Mouse (Mus musculus) hindbrain, embryonic 10.5 days (tissue): ENCODE data around the gene Klhl11. TPM values are rescaled to one million over a fixed set of nuclear protein-coding genes. Genes with fewer than 3 reads are reported as not detected.

Source experiments
- DNase-seq: peaks from one replicate; pipeline ENCODE4 v3.0.0-alpha.2; 2017; ENCODE audit warnings: low spot score
- H3K27ac ChIP-seq: fragments of 300-500 bp; sonication (generic); 2 replicates; pipeline ENCODE4 v1.5.1; 2016; ENCODE audit warnings: mild to moderate bottlenecking, moderate library complexity
- H3K27me3 ChIP-seq: fragments of 300-500 bp; sonication (generic); 2 replicates; pipeline ENCODE4 v1.6.1; 2016; ENCODE audit warnings: mild to moderate bottlenecking; ENCODE audit not compliant: poor library complexity, insufficient read depth, severe bottlenecking
- H3K36me3 ChIP-seq: fragments of 300-500 bp; sonication (generic); 2 replicates; pipeline ENCODE4 v1.6.1; 2016; ENCODE audit warnings: mild to moderate bottlenecking, moderate library complexity
- H3K4me1 ChIP-seq: fragments of 300-500 bp; sonication (generic); replicated peaks from 2 replicates; pipeline ENCODE4 v1.6.1; 2016; ENCODE audit warnings: mild to moderate bottlenecking
- H3K4me3 ChIP-seq: fragments of 300-500 bp; sonication (generic); 2 replicates; pipeline ENCODE4 v1.5.1; 2016; ENCODE audit warnings: mild to moderate bottlenecking, moderate library complexity
- H3K9me3 ChIP-seq: fragments of 300-500 bp; sonication (generic); 2 replicates; pipeline ENCODE4 v1.6.1; 2016; ENCODE audit warnings: mild to moderate bottlenecking, moderate library complexity
- WGBS: fragments of 180-500 bp; shearing (Covaris S2); methylation state at CpG from one replicate; pipeline ENCODE4 v1.1.7; 2016; 5-methylcytosine and 5-hydroxymethylcytosine counted together
- polyA plus RNA-seq: library from polyadenylated mRNA; unstranded; fragments of >200 nt; fragmentation: Nextera tagmentation; extraction: Ambion mirVana; gene quantifications from 2 replicates; pipeline ENCODE4 v1.2.1, GENCODE M21; 2016

Klhl11 gene
- polyA plus RNA-seq, 1 experiment from 2014 or later: 6.1 TPM

DNA sequence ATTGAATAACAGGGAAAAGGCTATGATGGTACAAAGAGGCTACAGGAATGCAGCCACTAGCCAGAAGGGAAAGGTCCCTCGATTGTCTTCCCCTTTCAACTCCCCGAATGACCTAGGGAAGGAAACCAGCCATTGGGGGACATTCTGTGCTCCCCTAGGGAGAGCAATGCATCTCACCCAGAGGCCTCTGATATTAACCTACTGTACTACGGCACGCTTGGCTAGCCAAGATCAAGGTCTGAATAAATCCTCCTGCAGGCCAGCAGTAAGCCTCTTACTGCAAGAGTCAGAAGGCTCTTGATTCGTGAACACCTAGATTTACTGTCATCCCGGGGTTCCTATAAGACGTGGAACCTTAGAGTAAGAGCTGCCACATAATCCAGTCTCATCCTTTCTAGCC lies 28.1 kb upstream of the Klhl11 start:
- Histone ChIP-seq H3K36me3 (peaks cover 100% of the 10 kb centered on the region), H3K4me3 (no peak overlapping the region), H3K9me3 (no peaks in the 10 kb centered on the region), H3K4me1 (0 out of 2 replicates have a peak, but pooled peaks cover 2% of the 10 kb centered on the region), H3K27ac (no peak overlapping the region), H3K27me3 (no peaks in the 10 kb centered on the region)
- no peak for DNase-seq
- WGBS: 90% methylated on average over 7 of the region's 7 CpGs

DNA sequence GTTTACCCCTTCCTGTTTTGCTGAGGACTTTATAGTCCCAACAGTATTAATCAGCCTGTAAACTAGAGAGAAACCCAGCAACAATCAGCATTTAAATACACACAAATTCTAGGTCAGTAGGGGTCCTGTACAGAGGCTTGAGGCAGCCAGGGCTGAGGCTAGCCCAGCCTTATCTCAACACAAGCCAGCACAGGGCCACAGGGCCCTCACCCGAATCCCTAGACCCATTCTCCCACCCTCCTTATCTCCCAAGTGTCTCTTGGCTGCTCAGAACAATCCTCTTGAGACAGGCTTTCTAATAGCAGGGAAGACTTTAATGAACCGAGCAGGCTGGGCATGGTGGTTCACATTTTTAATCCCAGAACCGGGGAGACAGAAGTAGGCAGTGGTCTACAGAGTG lies 27.7 kb upstream of the Klhl11 start:
- Histone ChIP-seq H3K4me3 (no peak overlapping the region), H3K4me1 (0 out of 2 replicates have a peak, but pooled peaks cover 2% of the 10 kb centered on the region), H3K9me3 (no peaks in the 10 kb centered on the region), H3K36me3 (peaks cover 100% of the 10 kb centered on the region), H3K27ac (no peak overlapping the region), H3K27me3 (no peaks in the 10 kb centered on the region)
- DNase-seq: no peak
- 90% methylated on average over 3 of the region's 3 CpGs for WGBS

DNA sequence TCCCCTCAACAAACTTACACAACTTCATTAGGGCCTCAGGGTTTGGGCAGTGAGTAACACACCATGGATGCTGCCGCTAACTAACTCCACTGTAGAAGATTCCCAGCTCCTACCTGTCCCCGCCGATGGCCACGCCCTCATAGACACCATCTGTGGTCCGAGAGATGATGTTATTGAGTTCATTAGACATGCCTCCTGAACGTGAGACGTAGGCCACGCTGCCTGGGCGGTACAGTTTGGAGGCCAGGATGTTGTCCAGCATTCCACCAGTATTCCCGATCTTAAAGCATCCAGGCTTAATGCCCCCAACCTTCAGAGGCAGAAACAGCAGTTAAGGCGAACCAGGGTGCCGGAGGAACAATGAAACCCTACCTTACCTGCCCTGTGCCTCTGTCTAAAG lies 21.2 kb upstream of the Klhl11 start:
- no peak for DNase-seq
- H3K27ac ChIP-seq: no peak overlapping the region
- H3K4me3 ChIP-seq: no peak overlapping the region
- no peaks in the 10 kb centered on the region for H3K27me3 ChIP-seq
- H3K9me3 ChIP-seq: no peaks in the 10 kb centered on the region
- no peaks in the 10 kb centered on the region for H3K4me1 ChIP-seq
- H3K36me3 ChIP-seq: peaks cover 100% of the 10 kb centered on the region
- 95% methylated on average over 12 of the region's 12 CpGs for WGBS

DNA sequence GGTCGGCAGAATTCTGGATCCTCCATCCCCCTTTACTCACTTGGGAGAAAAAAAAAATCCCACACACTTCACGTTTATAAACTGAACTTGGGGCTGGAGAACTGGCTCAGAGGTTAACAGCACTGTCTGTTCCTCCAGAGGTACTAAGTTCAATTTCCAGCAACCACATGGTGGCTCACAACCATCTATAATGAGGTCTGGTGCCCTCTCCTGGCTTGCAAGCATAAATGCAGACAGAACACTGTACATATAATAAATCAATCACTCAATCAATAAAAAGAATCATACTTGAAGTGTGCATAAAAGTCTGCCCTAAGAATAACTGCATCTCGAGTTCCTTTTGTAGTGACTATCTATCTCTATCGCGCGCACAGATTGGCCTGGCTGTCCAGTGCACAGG lies 18.4 kb upstream of the Klhl11 start:
- Histone ChIP-seq H3K27me3 (no peaks in the 10 kb centered on the region), H3K27ac (no peak overlapping the region), H3K36me3 (peaks cover 100% of the 10 kb centered on the region), H3K9me3 (no peaks in the 10 kb centered on the region), H3K4me1 (no peaks in the 10 kb centered on the region), H3K4me3 (no peak overlapping the region)
- no peak for DNase-seq
- 92% methylated on average over 6 of the region's 6 CpGs for WGBS

DNA sequence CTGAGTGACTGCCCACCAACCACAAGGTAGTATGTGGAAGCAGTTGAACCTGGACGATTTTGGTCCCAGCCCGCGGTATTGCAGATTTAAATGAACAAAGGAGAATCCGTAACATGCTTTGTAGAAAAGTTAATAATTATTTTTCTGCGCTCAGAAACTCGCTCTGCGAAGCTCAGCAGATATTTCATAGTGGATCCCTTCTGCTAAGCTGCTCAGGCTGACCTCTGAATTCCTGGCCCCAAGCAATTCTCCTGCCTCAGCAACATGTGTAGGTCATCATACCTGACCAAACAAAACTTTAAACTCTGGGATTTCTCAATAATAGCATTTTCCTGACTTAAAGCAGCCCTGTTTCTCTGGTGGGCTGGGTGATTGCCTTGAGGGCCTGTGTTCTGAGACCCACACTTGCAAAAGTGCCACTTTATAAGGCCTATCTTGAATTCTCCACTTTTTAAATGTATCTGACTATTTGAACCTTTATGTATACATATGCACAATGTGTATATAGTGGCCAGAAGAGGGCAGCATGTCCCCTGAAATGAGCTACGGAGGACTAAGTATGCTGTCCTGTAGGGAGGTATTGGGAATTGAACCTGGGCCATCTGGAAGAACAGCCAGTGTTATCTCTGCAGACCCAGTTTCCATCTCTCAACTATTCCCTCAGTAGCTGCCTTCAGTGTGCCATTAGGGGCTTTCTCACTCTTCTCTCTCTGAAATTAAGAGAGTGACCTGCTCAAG lies 13.4 kb upstream of the Klhl11 start:
- Histone ChIP-seq H3K27me3 (no peaks in the 10 kb centered on the region), H3K4me3 (no peak overlapping the region), H3K27ac (no peak overlapping the region), H3K9me3 (no peaks in the 10 kb centered on the region), H3K36me3 (peaks cover 100% of the 10 kb centered on the region), H3K4me1 (no peaks in the 10 kb centered on the region)
- DNase-seq: no peak
- WGBS: 91% methylated on average over 8 of the region's 8 CpGs

DNA sequence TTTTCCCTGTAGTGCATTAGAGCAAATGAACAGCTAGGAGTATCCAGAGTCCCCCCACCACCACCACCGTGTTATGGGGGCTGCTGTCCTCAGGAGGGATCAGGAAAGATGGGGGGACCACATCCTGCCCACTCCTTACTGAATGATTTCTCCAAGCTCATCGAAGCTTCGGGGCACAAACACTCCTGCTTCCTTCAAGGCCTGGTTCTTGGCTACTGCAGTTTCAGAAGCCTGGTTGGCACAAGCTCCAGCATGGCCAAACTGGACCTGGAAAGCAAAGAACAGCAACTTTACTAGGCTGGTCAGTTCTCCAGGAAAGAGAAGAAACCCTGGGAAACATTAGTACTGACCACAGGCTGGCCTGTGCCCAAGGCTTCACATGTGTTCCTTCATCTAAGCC lies 11.9 kb upstream of the Klhl11 start:
- WGBS: 94% methylated on average over 3 of the region's 3 CpGs
- Histone ChIP-seq H3K4me1 (no peaks in the 10 kb centered on the region), H3K27me3 (no peaks in the 10 kb centered on the region), H3K9me3 (no peaks in the 10 kb centered on the region), H3K27ac (no peak overlapping the region), H3K36me3 (peaks cover 100% of the 10 kb centered on the region), H3K4me3 (no peak overlapping the region)
- no peak for DNase-seq

DNA sequence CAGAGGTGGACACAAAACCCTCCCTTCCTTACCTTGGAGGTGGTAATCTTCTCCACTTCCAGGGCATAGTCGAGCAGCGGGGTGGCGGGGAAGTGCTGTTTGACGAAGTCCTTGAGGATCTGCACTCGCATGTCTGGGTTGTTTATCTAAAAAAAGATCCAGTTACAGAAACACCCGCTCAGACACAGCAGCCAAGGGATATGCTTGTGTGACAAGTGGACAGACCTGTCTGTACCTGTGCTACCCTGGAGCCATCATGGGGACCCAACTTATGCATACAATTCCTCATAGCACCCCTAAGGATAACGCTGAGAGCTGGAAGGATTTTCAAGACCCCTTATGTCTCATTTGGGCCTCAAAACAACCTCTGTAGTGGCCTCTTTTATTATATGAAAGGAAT lies 6.6 kb upstream of the Klhl11 start:
- peaks cover 85% of the 10 kb centered on the region for H3K36me3 ChIP-seq
- no peak overlapping the region for H3K4me3 ChIP-seq
- H3K4me1 ChIP-seq: no peaks in the 10 kb centered on the region
- 88% methylated on average over 7 of the region's 7 CpGs for WGBS
- no peak overlapping the region for H3K27ac ChIP-seq
- H3K27me3 ChIP-seq: no peaks in the 10 kb centered on the region
- H3K9me3 ChIP-seq: no peaks in the 10 kb centered on the region
- DNase-seq: no peak

DNA sequence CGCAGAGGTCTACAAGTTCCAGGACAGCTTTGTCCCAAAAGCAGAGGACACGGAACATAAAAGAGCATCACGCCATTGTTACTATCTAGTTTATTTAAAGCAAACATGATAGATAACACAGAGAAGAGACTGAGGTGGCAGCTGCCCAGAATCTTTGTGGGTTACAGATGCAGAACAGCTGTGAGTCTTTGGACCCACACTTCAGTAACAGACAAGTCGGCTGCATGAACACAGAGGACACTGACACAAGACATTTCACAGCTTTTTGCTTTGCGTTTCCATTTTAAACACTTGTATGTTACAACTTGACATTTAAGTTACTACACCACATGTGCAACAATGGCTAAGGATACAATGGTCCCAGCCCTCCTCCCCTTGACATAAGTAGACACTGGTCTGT lies 3.7 kb upstream of the Klhl11 start:
- Histone ChIP-seq H3K9me3 (no peaks in the 10 kb centered on the region), H3K27me3 (no peaks in the 10 kb centered on the region), H3K4me1 (peaks cover 7% of the 10 kb centered on the region), H3K36me3 (peaks cover 56% of the 10 kb centered on the region), H3K4me3 (no peak overlapping the region), H3K27ac (no peak overlapping the region)
- no peak for DNase-seq
- 98% methylated on average over 5 of the region's 5 CpGs for WGBS

DNA sequence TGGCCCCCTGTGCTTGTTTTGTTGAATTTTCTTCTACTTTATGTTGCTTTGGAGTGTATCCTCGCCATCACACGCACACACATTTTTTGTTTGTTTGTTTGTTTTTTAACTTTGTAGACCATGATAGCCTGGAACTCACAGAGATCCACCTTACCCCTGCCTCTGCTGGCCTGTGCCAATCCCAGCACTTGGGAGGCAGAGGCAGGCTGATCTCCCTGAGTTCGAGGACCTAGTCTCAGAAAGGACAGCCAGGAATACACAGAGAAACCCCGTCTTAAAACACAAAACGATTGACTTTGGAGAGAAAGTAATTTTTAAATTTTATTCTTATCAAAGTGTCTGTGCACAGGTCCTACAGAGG lies 374 bp upstream of the Klhl11 start:
- H3K27ac ChIP-seq: peak overlapping the region; percentile 96
- H3K27me3 ChIP-seq: no peaks in the 10 kb centered on the region
- H3K36me3 ChIP-seq: peaks cover 37% of the 10 kb centered on the region
- peaks cover 24% of the 10 kb centered on the region for H3K4me1 ChIP-seq
- peak overlapping the region; percentile 98 for H3K4me3 ChIP-seq
- DNase-seq: no peak
- no peaks in the 10 kb centered on the region for H3K9me3 ChIP-seq
- 30% methylated on average over 5 of the region's 5 CpGs for WGBS

DNA sequence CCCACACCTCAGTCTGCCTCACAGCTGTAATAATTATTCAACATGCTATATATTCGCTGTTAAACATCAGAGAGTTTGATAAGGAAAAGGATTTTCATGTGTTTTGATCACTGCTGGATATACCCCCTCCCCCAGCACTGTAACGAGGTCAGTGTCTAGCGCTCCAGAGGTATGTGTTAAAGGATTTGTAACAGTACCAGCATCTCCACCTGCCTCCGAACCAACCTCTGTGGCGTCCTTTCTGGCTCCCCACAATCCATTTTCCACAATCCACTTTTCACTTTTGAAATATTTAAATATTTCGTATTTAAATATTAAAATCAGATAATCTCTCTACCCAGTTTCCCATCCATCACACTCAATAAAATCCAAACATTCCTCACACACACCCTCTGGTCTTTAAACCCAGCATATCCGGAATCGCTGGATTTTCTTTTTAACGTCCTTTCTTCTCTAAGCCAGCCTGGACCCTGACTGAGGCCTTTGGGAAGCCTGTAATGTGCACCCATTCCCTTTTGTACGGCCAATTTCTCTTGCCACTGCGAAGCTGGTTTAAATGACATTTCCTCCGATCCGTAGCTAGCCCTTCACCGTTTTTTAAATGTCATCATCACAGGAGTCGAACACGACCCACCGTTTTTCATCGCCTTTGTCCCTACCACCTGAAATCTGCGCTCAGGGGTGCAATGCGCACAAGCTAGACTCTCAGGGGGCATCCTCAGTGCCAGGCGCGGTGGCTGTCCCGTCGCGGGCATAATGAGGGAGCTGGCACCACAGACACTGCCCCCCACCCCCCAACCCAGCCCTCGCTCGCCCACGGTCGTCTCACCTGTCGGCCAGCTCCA lies 967 bp downstream of the Klhl11 start:
- no peaks in the 10 kb centered on the region for H3K9me3 ChIP-seq
- peaks cover 36% of the 10 kb centered on the region for H3K36me3 ChIP-seq
- peak overlapping the region; percentile 98 for H3K4me3 ChIP-seq
- 5% methylated on average over 30 of the region's 30 CpGs for WGBS
- DNase-seq: peak; percentile 39
- H3K27ac ChIP-seq: peak overlapping the region; percentile 96
- H3K4me1 ChIP-seq: peaks cover 24% of the 10 kb centered on the region
- no peaks in the 10 kb centered on the region for H3K27me3 ChIP-seq

DNA sequence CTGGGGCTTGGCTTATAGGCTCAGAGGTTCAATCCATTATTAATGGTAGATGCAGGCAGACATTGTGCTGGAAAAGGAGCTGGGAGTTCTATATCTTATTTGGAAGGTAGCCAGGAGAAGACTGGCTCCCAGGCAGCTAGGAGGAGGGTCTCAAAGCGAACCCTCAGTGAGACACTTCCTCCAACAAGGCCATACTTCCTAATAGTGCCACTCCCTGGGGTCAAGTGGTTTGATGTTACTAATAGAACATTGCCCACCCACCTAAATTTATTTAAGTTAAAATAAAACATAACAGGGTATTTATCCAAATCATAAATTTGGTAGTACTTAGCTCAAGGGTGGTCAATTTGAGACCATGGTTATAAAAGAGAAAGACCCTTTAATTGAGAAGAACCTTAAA lies 6.7 kb downstream of the Klhl11 start:
- 92% methylated on average over 1 of the region's 1 CpGs for WGBS
- Histone ChIP-seq H3K36me3 (peaks cover 65% of the 10 kb centered on the region), H3K9me3 (no peaks in the 10 kb centered on the region), H3K4me1 (peaks cover 12% of the 10 kb centered on the region), H3K27me3 (no peaks in the 10 kb centered on the region), H3K27ac (no peak overlapping the region), H3K4me3 (no peak overlapping the region)
- DNase-seq: no peak

DNA sequence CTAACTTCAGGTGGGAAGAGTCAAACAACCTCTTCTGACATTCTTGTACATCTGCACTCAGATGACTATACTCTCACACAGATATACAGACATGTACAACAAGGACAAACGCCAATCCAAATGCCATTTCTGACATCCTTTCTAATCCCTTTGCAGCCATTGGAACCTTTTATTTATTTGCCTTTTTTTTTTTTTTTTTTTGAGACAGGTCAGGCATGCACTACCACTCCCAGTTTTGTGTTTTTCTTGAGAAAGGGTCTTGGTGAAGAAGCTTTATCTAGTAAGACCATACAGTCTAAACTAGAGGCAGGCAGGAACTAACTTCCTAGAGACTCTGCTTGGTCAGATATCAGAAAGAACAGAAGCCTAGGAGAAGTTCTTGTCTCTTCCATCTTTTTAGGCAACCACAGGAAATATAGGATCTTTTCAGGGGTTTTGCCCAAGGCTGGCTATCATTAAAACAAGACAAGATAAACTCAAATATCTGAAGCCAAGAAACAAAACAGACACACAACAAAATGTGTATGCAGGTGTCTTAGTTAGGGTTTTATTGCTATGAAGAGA lies 7.2 kb downstream of the Klhl11 start:
- H3K36me3 ChIP-seq: peaks cover 70% of the 10 kb centered on the region
- H3K27me3 ChIP-seq: no peaks in the 10 kb centered on the region
- no peak overlapping the region for H3K27ac ChIP-seq
- no peak overlapping the region for H3K4me3 ChIP-seq
- H3K4me1 ChIP-seq: peaks cover 7% of the 10 kb centered on the region
- no peaks in the 10 kb centered on the region for H3K9me3 ChIP-seq
- 86% methylated on average over 1 of the region's 1 CpGs for WGBS
- DNase-seq: no peak

DNA sequence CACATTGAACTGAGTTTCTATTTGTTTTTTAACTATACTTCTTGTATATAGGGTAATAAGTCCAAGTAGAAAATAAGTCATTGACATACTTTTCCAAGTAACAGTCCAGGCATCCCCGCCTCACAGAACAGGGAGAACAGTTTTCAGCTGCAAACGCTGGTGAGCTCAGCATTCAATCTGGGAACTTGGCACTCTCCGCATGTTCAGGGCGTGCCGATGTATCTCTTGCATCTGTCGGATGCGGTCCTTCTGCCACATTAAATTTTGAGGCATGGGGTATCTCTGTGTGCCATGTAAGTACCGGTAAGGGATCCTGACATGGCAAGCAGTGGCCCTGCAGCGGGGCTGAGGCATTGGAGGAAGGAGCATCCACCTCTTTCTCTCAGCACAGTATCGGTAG lies 9.8 kb downstream of the Klhl11 start:
- WGBS: 93% methylated on average over 10 of the region's 10 CpGs
- H3K27ac ChIP-seq: no peak overlapping the region
- no peak overlapping the region for H3K4me3 ChIP-seq
- H3K4me1 ChIP-seq: no peaks in the 10 kb centered on the region
- no peak for DNase-seq
- no peaks in the 10 kb centered on the region for H3K27me3 ChIP-seq
- peaks cover 73% of the 10 kb centered on the region for H3K36me3 ChIP-seq
- H3K9me3 ChIP-seq: no peaks in the 10 kb centered on the region
